Mouse (Mus musculus): ENCODE data around the gene Mymk. TPM values are rescaled to one million over a fixed set of nuclear protein-coding genes. Genes with fewer than 3 reads are reported as not detected.

The Mymk gene
- polyA plus RNA-seq, 1 experiment from 2014 or later: 63.7 TPM

DNA sequence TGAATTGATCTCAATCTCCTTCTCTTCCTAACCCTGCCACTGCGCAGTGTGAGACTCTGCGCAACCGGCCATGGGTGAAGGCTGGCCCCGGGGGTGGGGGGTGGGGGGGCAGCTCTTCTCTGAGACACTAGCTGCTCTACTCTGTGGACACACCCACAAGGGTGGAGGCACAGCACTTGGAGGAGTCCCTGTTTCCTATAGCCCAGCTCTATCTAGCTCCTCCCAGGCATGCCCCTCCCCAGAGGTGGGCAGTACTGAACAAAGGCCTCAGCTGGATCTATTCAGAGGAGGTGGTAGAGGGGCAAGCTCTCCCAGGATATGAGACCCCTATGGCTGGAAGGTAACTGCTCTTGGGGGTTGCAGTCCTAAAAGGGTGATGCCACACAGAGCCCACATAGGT, 35.0 kb downstream of the Mymk start:
- Histone ChIP-seq H3K4me2 (replicated peaks) (no peak overlapping the region), H3K4me3 (replicated peaks) (no peak overlapping the region), H3K9ac (no peak overlapping the region), H3K27me3 (0 out of 2 replicates have a peak, but pooled peaks cover 2% of the 10 kb centered on the region), H3K4me1 (0 out of 2 replicates have a peak, but pooled peaks cover 12% of the 10 kb centered on the region), H3K36me3 (no peaks in the 10 kb centered on the region), H3K9me3 (replicated peaks) (no peaks in the 10 kb centered on the region), H3K27ac (replicated peaks) (no peak overlapping the region)
- WGBS: 56% methylated on average over 4 of the region's 4 CpGs
- no peak; the same call in 1 of the 2 replicates for ATAC-seq (ENCODE audit: insufficient number of reproducible peaks, low FRiP score, low TSS enrichment, low read depth)

DNA sequence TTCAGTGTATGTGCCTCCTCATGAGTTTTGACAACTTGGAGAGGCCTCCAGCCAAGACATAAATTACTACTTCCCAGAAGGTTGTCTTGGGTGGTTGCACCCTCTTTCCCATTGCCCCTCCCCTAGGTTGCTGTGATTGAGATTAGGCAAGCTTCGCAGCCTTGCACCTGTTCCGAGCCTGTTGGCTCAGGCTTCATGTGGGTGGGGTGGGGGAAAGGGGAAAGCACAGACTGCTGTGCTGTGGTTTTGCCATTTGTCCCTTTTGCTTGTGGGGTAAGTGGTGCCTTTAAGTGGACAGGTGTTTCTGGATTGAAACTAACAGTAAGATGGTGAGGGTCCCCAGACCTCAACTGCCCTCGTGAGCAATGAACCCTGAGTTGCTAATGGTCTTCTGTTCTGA, 36.0 kb downstream of the Mymk start:
- no peak overlapping the region for H3K27ac ChIP-seq (replicated peaks)
- H3K4me1 ChIP-seq: 0 out of 2 replicates have a peak, but pooled peaks cover 12% of the 10 kb centered on the region
- H3K9me3 ChIP-seq (replicated peaks): no peaks in the 10 kb centered on the region
- H3K36me3 ChIP-seq: no peaks in the 10 kb centered on the region
- no peak overlapping the region for H3K4me3 ChIP-seq (replicated peaks)
- H3K9ac ChIP-seq: no peak overlapping the region
- 0 out of 2 replicates have a peak, but pooled peaks cover 2% of the 10 kb centered on the region for H3K27me3 ChIP-seq
- no peak overlapping the region for H3K4me2 ChIP-seq (replicated peaks)
- WGBS: 57% methylated on average over 3 of the region's 3 CpGs
- ATAC-seq (ENCODE audit: insufficient number of reproducible peaks, low FRiP score, low TSS enrichment, low read depth): no peak

DNA sequence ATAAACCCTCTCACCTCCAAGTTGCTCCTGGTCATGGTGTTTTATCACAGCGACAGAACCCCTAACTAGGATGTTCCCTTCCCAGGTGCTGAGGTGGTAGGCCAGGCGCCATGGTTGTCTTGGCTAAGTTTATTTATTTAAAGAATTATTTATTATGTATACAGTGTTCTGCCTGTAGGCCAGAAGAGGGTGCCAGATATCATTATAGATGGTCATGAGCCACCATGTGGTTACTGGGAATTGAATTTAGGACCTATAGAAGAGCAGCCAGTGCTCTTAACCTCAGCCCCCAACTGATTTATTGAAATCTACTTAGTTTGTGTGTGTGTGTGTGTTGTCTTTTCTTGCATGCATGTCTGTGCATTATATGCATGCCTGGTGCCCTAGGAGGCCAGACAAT, 39.6 kb downstream of the Mymk start:
- ATAC-seq (ENCODE audit: insufficient number of reproducible peaks, low FRiP score, low TSS enrichment, low read depth): no peak
- peaks cover 13% of the 10 kb centered on the region; the same call in 1 of the 2 replicates for H3K4me1 ChIP-seq
- H3K27ac ChIP-seq (replicated peaks): no peak overlapping the region
- H3K9ac ChIP-seq: no peak overlapping the region
- no peaks in the 10 kb centered on the region for H3K9me3 ChIP-seq (replicated peaks)
- peaks cover 9% of the 10 kb centered on the region; the same call in 1 of the 2 replicates for H3K27me3 ChIP-seq
- no peak overlapping the region for H3K4me3 ChIP-seq (replicated peaks)
- no peaks in the 10 kb centered on the region for H3K36me3 ChIP-seq
- H3K4me2 ChIP-seq (replicated peaks): no peak overlapping the region
- 65% methylated on average over 2 of the region's 2 CpGs for WGBS

DNA sequence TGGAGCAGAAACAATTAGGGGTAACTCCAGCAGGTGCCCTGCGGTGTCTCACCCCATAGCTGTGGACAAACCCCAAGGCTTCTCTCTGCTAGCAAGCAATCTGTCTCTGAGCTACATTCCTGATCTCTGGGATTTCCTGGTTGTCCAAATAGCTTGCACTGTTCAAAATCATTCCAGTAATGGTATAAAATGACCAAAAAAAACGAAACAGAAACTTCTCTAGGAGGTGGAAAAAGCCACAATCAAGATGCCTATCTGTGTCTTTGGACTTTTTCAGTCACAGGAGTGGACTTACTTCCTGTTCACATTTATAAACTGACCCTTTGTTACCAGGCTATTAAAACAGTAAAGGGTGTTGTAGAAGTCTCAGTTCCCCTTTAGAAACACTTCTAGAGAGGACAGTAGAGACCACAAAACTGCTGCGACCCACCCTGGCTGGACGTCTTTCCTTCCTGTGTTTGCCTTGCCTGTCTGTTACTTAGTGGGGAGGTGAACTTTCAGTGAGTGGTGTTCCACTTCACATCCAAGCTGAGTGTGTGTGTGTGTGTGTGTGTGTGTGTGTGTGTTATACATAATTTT, 43.5 kb downstream of the Mymk start:
- Histone ChIP-seq H3K4me2 (replicated peaks) (peak overlapping the region; percentile 57; the same call in 1 of the 2 replicates), H3K9ac (no peak overlapping the region), H3K36me3 (no peaks in the 10 kb centered on the region), H3K4me3 (replicated peaks) (no peak overlapping the region), H3K4me1 (peaks cover 9% of the 10 kb centered on the region; the same call in 1 of the 2 replicates), H3K27me3 (peaks cover 9% of the 10 kb centered on the region; the same call in 1 of the 2 replicates), H3K9me3 (replicated peaks) (no peaks in the 10 kb centered on the region), H3K27ac (replicated peaks) (no peak overlapping the region)
- WGBS: 66% methylated on average over 4 of the region's 4 CpGs
- ATAC-seq (ENCODE audit: insufficient number of reproducible peaks, low FRiP score, low TSS enrichment, low read depth): no peak

DNA sequence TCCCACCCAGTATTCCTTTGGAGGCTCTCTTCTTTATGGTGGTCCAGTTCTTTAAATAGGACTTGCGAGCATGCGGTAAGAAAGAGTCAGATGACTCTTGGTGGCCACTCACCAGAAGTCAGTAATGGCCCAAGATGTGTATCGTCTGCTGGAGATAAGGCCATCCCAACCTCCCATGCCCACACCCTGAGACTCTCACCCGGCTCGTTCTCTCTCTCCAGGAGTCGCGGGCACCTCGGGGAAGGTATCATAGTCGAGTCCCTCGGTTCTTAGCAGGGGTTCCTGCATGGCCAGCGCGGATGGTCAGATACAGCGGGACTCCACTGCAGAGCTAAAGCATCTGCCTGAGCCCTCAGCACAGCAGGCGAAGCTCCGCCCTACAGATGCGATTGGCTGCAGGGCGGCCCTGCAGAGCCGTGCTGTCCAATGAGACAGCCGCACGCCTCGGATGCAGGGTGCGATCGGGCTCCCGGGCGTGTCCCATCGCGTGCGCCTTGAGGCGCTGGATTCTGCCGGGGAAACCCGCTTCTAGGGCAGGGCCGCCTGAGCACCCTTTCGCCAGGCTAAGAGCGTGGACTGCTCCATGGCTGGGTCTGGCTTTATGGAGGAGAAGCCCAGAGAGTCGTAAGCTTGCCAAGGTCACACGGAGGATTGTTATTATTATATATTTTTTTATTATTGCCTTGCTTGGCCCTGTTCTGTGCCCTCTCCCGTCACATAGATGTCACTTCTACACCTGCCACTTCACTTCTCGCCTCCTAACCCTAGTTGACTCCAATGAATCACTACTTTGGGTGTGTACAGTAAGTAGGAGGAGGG, 44.2 kb downstream of the Mymk start, which contains the start of gene Slc2a6:
TSS of gene Slc2a6 (minus strand) at position 381 of the 819 bp plus-strand sequence.
- ATAC-seq (ENCODE audit: insufficient number of reproducible peaks, low FRiP score, low TSS enrichment, low read depth): peak; percentile 96
- no peak within 1 kb of the TSS; the same call in 1 of the 2 replicates for H3K9ac ChIP-seq

DNA sequence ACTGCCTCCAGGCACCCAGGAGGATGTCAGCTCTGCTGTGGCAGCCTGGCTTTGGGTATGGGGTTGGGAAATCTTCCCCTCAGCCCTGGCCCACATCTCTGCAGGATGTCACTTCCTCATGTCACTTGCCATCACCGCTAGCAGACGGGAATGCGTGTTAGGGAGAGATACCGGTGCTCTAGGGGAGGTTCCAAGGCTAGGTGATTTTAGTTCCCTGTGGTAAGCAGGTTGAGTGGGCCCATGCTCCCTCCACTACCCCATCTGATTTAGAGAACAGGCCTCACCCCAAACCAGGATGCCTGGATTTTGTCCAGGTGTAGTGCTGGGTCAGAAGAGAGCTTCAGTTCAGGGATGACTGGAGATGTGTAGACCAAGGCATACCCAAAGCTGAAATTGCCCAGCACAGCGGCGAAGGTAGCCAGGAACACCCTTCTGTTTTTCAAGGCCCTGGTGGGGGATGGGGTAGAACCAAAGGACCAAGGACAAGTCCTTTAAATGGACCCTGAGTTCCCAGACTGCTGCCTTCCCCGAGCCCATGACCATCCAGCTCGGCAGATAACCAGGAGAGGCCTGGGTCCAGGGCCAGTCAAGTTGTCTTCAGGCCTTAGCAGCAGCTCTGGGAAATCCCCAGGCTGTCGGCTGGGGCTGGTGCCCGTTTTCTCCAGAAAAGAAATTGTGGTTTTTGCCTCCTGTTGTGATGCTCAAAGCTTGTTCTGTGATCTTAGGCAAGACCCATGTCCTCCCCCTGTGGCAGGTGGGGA, 44.9 kb downstream of the Mymk start:
- peaks cover 9% of the 10 kb centered on the region; the same call in 1 of the 2 replicates for H3K4me1 ChIP-seq
- H3K4me3 ChIP-seq (replicated peaks): no peak overlapping the region
- peaks cover 9% of the 10 kb centered on the region; the same call in 1 of the 2 replicates for H3K27me3 ChIP-seq
- H3K9me3 ChIP-seq (replicated peaks): no peaks in the 10 kb centered on the region
- H3K27ac ChIP-seq (replicated peaks): no peak overlapping the region
- H3K4me2 ChIP-seq (replicated peaks): no peak overlapping the region
- 72% methylated on average over 10 of the region's 10 CpGs for WGBS
- no peak for ATAC-seq (ENCODE audit: insufficient number of reproducible peaks, low FRiP score, low TSS enrichment, low read depth)
- no peak overlapping the region for H3K9ac ChIP-seq
- H3K36me3 ChIP-seq: no peaks in the 10 kb centered on the region

More for the DNA sequence above, 44.2 kb downstream of the Mymk start, which contains the start of gene Slc2a6:
- H3K9me3 ChIP-seq (replicated peaks): no peaks in the 10 kb centered on the region
- H3K4me3 ChIP-seq (replicated peaks): peak within 1 kb of the TSS; percentile 31
- 3% methylated on average over 38 of the region's 38 CpGs for WGBS
- no peak within 1 kb of the TSS for H3K27ac ChIP-seq (replicated peaks)
- no peaks in the 10 kb centered on the region for H3K36me3 ChIP-seq
- H3K27me3 ChIP-seq: peaks cover 9% of the 10 kb centered on the region; the same call in 1 of the 2 replicates
- H3K4me1 ChIP-seq: peaks cover 9% of the 10 kb centered on the region; the same call in 1 of the 2 replicates
- peak within 1 kb of the TSS; percentile 57 for H3K4me2 ChIP-seq (replicated peaks)

DNA sequence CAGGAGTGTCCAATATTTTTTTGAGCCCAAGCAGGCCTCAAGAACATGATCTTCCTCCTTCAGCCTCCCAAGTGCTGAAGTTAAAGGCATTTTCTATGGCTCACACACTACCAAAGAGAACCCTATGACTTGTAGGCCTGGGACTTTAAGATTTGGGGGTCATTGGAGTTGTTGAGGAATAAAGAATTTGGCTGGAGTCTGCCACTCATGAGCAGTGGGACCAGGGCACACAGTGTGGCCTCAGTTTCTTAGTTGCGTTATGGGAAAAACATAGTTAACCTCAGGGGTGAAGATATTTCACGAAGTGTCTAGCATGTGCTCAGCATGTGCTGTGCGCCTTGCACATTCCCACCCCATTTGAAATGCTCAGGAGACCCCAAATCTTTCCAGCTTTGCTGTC, 45.6 kb downstream of the Mymk start:
- no peak overlapping the region for H3K27ac ChIP-seq (replicated peaks)
- ATAC-seq (ENCODE audit: insufficient number of reproducible peaks, low FRiP score, low TSS enrichment, low read depth): no peak
- no peaks in the 10 kb centered on the region for H3K36me3 ChIP-seq
- H3K4me2 ChIP-seq (replicated peaks): no peak overlapping the region
- no peak overlapping the region for H3K9ac ChIP-seq
- peaks cover 9% of the 10 kb centered on the region; the same call in 1 of the 2 replicates for H3K27me3 ChIP-seq
- H3K4me1 ChIP-seq: peaks cover 9% of the 10 kb centered on the region; the same call in 1 of the 2 replicates
- no peaks in the 10 kb centered on the region for H3K9me3 ChIP-seq (replicated peaks)
- no peak overlapping the region for H3K4me3 ChIP-seq (replicated peaks)
- WGBS: 83% methylated on average over 3 of the region's 3 CpGs

DNA sequence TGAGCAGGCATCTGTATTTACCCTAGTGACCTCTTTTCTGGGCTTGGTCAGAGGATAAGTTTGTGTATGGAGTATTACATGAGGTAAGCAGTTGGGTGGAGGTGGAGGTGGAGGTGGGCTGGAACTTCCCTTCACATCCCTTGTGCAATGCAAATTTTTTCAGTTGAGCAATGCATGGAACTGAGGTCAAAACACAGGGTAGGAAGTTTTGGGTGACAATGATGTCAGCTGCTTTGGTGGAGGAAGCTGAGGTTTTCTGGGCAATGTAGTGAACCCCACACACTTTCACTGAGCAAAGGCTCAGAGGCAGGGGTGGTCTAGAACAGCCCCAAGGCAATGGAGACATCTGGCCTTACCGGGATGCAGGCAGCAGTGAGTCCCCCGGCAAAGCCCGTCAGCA, 46.4 kb downstream of the Mymk start:
- Histone ChIP-seq H3K4me1 (peaks cover 9% of the 10 kb centered on the region; the same call in 1 of the 2 replicates), H3K4me3 (replicated peaks) (no peak overlapping the region), H3K9ac (no peak overlapping the region), H3K27me3 (peaks cover 9% of the 10 kb centered on the region; the same call in 1 of the 2 replicates), H3K4me2 (replicated peaks) (no peak overlapping the region), H3K36me3 (no peaks in the 10 kb centered on the region), H3K9me3 (replicated peaks) (no peaks in the 10 kb centered on the region), H3K27ac (replicated peaks) (no peak overlapping the region)
- WGBS: 71% methylated on average over 3 of the region's 3 CpGs
- no peak for ATAC-seq (ENCODE audit: insufficient number of reproducible peaks, low FRiP score, low TSS enrichment, low read depth)

DNA sequence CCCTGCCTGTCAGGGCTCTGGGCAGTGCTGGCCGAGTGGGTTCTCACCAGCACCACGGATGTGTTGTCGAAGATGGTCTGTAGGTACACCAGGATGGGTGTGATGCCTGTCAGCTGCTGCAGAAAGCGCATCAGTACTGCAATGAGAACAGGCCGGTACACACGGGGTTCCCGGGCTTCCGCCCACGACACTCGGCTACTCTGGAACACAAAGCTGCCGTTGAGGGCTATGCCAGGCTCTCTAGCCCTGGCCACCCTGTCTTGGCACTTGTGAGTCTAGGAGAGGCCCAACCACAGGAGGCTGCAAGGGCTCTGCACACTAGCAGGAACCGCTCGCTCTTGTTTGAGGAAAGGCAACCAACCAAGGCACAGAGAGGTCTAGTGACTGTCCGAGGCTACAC, 47.8 kb downstream of the Mymk start:
- Histone ChIP-seq H3K4me2 (replicated peaks) (no peak overlapping the region), H3K4me3 (replicated peaks) (no peak overlapping the region), H3K9me3 (replicated peaks) (no peaks in the 10 kb centered on the region), H3K36me3 (peaks cover 9% of the 10 kb centered on the region), H3K27me3 (peaks cover 4% of the 10 kb centered on the region; the same call in 1 of the 2 replicates), H3K9ac (no peak overlapping the region), H3K27ac (replicated peaks) (no peak overlapping the region), H3K4me1 (peaks cover 9% of the 10 kb centered on the region; the same call in 1 of the 2 replicates)
- no peak for ATAC-seq (ENCODE audit: insufficient number of reproducible peaks, low FRiP score, low TSS enrichment, low read depth)
- 83% methylated on average over 14 of the region's 14 CpGs for WGBS

DNA sequence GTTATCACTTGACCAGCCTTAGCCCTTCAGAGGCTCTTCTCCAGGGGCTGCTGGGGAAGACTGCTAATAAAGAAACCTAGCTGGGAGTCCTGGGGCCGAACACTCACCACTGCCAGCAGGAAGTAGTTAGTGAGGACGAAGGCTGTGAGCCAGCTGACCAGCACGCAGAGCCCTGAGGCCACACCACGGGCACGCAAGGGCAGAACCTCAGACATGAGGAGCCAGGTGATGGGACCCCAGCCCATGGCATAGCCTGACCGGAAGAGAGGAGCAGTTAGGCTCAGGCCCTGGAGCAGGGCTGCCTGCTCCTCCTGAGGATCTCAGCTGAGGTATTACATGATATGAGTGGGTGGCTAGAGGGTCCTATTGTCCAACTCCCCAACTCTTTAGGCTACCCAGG, 49.4 kb downstream of the Mymk start:
- ATAC-seq (ENCODE audit: insufficient number of reproducible peaks, low FRiP score, low TSS enrichment, low read depth): no peak
- H3K4me2 ChIP-seq (replicated peaks): no peak overlapping the region
- H3K4me3 ChIP-seq (replicated peaks): no peak overlapping the region
- 63% methylated on average over 6 of the region's 6 CpGs for WGBS
- peaks cover under 1% of the 10 kb centered on the region; the same call in 1 of the 2 replicates for H3K4me1 ChIP-seq
- H3K36me3 ChIP-seq: peaks cover 24% of the 10 kb centered on the region
- H3K27me3 ChIP-seq: no peaks in the 10 kb centered on the region; the same call in 1 of the 2 replicates
- H3K9me3 ChIP-seq (replicated peaks): no peaks in the 10 kb centered on the region
- H3K9ac ChIP-seq: no peak overlapping the region
- H3K27ac ChIP-seq (replicated peaks): no peak overlapping the region
